Mouse (Mus musculus): ENCODE measurements around the gene Sema3f.
A peak's percentile ranks its signal among the peaks of the same experiment; 100 is the strongest.

The Sema3f gene

GRCm38 (mm10) chr9:107709697-107710483 lies at the start of gene Sema3f:
Gene Sema3f, minus strand, starts transcription at chr9:107710475.
- DNase-seq (ENCODE audit: low read depth, low spot score), result peak; percentile 85

GRCm38 (mm10) chr9:107759593-107759992 lies 49.3 kb upstream of the Sema3f start:
- no peak for DNase-seq (ENCODE audit: low read depth, low spot score)

GRCm38 (mm10) chr9:107750378-107750777 lies 40.1 kb upstream of the Sema3f start:
- no peak for DNase-seq (ENCODE audit: low read depth, low spot score)

- no peak for DNase-seq (ENCODE audit: low read depth, low spot score)
Observed at GRCm38 (mm10) chr9:107748063-107748462, 37.8 kb upstream of the Sema3f start.

- no peak for DNase-seq (ENCODE audit: low read depth, low spot score)
Observed at GRCm38 (mm10) chr9:107747310-107747709, 37.0 kb upstream of the Sema3f start.

GRCm38 (mm10) chr9:107746679-107747078 lies 36.4 kb upstream of the Sema3f start:
- peak; percentile 49 for DNase-seq (ENCODE audit: low read depth, low spot score)

GRCm38 (mm10) chr9:107744061-107744460 lies 33.8 kb upstream of the Sema3f start:
- DNase-seq (ENCODE audit: low read depth, low spot score), result no peak

GRCm38 (mm10) chr9:107738841-107739202 lies 28.5 kb upstream of the Sema3f start:
- peak; percentile 60 for DNase-seq (ENCODE audit: low read depth, low spot score)

GRCm38 (mm10) chr9:107738020-107738840 lies 28.0 kb upstream of the Sema3f start:
- DNase-seq (ENCODE audit: low read depth, low spot score), result peak; percentile 86

- no peak for DNase-seq (ENCODE audit: low read depth, low spot score)
Observed at GRCm38 (mm10) chr9:107736185-107736485, 25.9 kb upstream of the Sema3f start.

GRCm38 (mm10) chr9:107735356-107736184 lies 25.3 kb upstream of the Sema3f start:
- no peak for DNase-seq (ENCODE audit: low read depth, low spot score)

GRCm38 (mm10) chr9:107734567-107734971 lies 24.3 kb upstream of the Sema3f start:
- DNase-seq (ENCODE audit: low read depth, low spot score), result no peak

- peak; percentile 59 for DNase-seq (ENCODE audit: low read depth, low spot score)
Observed at GRCm38 (mm10) chr9:107729709-107730108, 19.4 kb upstream of the Sema3f start.

GRCm38 (mm10) chr9:107728919-107729670 lies 18.8 kb upstream of the Sema3f start:
- no peak for DNase-seq (ENCODE audit: low read depth, low spot score)

GRCm38 (mm10) chr9:107727041-107727440 lies 16.8 kb upstream of the Sema3f start:
- no peak for DNase-seq (ENCODE audit: low read depth, low spot score)

- no peak for DNase-seq (ENCODE audit: low read depth, low spot score)
Observed at GRCm38 (mm10) chr9:107724796-107725195, 14.5 kb upstream of the Sema3f start.

- DNase-seq (ENCODE audit: low read depth, low spot score), result peak; percentile 44
Observed at GRCm38 (mm10) chr9:107723794-107724531, 13.7 kb upstream of the Sema3f start.

GRCm38 (mm10) chr9:107723292-107723691 lies 13.0 kb upstream of the Sema3f start:
- no peak for DNase-seq (ENCODE audit: low read depth, low spot score)

GRCm38 (mm10) chr9:107718781-107719540 lies 8.7 kb upstream of the Sema3f start:
- no peak for DNase-seq (ENCODE audit: low read depth, low spot score)

- no peak for DNase-seq (ENCODE audit: low read depth, low spot score)
Observed at GRCm38 (mm10) chr9:107716951-107717350, 6.7 kb upstream of the Sema3f start.
